Mouse (Mus musculus) retina, embryonic 14.5 days (tissue): Measurements from ENCODE around the gene Lck.

Source experiments
- DNase-seq: peaks from one replicate; pipeline ENCODE4 v3.0.0-alpha.2; 2015; ENCODE audit warnings: low spot score

Gene Lck

GRCm38 (mm10) chr4:129584884-129585608 is 11.6 kb upstream of the Lck start:
- peak; percentile 84 for DNase-seq

DNA sequence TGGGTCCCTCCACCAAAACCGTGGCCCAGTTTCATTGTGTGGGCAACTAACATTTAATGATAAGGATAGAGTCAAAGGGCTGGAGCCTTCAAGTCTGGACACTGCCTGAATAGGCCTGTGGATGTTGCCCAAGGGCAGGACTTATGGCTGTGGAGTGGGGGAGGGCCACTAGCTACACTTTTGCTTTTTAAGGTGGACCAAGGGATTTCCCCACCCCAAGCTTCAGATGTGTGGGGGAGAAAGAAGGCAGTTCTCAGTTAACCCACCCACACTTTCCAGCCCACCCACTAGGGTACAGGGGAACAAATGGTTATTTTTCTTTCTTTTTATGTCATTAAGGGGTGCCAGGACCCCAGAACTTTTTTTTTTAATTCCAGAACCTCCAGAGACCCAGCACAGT is 10.9 kb upstream of the Lck start:
- DNase-seq, result no peak

GRCm38 (mm10) chr4:129582251-129582650 is 8.8 kb upstream of the Lck start:
- no peak for DNase-seq

DNA sequence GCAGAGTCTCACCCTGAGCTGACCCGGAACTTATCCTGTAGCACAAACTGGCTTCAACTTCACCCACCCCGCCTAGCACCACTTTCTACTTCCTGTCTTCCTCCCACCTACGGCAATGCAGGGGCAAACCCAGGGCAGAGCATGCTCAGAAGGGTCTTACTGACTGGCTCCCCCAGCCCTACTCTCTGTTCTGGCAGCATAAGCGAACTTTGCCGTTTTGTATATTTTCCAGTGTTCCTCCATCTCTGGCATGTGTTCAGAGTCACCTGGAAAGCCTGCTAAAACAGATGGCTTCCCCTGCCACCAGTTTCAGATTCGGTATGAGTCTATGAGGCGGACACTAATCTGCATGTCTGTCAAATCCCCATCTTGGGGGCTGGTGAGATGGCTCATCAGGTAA is 6.9 kb upstream of the Lck start:
- DNase-seq, result no peak

DNA sequence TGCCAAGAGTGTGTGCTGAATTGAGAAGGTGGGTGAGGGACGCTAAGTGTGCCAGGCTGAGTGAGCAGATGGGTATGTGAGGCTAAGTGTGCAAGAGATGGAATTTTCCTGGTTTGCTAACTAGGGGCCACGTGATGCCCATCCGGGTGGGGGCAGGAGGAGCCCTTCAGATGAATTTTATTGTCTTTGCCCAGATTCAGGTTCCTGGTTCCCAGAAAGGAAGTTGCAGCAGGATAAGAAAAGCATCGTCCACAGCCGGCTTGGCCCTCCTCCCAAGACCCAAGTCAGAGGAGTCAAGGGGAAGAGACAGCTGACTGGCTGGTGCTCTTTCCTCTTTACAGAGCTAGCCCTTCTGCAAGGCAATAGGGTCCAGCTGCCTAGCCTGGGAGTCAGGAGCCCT is 5.0 kb upstream of the Lck start, which contains the start of gene Fam167b:
Gene Fam167b, minus strand, starts transcription at position 84 of the 400 bp plus-strand sequence.
- no peak for DNase-seq

- no peak for DNase-seq
Measured at GRCm38 (mm10) chr4:129577688-129578087, 4.2 kb upstream of the Lck start.

GRCm38 (mm10) chr4:129576863-129577491 is 3.5 kb upstream of the Lck start:
- DNase-seq, result peak; percentile 92

DNA sequence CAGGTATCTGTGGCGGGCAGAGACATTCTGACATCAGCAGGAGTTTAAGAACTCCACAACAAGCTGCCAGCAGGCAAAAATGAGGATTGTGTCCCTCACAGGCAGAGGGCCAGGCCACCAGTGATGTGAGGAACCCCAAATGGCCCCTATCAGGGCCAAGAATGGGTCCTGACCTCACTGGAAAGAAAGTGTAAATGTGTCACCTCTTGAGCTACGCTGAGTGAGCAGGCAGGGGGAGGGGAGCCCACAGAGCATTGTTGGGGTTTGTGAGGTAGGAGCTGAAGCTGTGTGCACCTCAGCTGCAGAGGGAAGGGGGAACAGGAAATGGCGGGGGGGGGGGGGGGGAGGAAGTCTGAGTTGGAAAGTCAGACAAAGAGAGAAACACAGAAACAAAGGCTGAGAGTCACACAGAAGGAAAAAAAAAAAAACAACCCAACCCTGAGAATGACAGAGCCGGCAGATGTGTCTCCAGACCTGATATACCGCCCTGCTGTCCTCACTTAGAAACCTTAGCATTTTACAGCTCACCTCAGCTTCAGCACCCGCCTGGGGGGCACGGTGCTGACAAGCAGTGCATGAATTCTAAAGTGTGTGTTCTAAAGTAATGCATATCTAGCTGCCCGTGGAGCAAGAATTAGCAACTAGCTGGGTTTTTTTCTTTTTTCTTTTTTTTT is 1.9 kb upstream of the Lck start:
- no peak for DNase-seq

GRCm38 (mm10) chr4:129573093-129573370 is 409 bp downstream of the Lck start:
- no peak for DNase-seq

GRCm38 (mm10) chr4:129572236-129573092 is 977 bp downstream of the Lck start:
- no peak for DNase-seq

DNA sequence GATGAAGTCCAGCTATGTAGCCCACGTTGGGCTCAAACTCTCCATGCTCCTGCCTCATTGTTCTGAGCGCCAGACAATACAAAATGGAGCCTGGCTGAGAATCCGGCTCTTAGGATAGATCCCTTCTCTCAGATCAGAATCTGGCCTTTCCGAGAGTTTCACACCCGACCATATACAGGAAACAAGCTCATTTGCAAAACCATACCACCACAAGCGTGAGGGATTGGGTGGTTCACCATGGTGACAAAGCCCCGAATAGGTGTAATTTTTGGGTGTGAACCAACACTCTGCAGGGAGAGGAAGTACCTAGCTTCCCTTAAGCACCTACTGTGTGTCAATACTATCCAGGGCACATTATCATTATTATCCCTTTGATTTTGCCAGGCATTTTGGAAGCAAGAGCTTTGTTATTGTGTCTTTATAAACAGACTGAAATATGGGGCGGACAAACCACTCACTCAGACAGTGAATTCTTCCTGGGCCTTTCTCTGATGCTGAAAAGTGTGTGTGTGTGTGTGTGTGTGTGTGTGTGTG is 1.8 kb downstream of the Lck start:
- no peak for DNase-seq

DNA sequence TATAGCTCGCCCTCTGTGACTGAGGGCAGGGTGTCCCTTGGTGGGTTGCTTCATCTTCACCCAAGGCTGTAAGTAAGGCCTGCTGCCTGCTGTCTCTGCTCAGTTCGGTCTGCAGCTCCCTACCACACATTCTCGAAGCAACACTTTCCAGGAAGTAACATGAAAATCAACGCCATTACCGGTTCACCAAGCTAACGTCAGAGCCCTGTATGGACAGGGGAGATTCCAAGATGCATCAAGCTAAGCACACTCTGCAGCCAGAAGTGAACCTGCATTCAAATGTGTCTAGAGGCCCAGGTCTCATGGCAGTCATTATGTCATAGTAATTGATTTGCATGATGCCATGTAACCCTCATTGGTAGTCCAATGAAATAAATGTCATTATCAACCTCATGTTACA is 3.4 kb downstream of the Lck start:
- DNase-seq, result no peak

DNA sequence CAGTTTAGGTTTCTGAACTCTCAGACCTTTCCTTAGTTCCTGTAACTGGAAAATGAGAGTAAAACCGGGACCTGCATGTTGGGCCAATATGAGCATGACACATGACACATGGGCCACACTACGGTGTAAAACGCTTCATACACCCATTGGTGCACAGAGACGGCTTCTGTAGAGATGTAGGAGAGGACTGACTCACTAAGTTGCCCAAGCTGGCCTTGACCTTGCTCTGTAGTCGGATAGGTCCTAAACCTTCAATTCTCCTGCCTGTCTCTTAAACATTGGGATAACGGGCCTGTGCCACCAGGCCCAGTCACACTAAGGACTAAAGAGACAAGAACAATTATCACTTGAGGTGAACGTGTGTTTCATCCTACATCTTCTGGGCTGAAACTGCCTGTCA is 5.1 kb downstream of the Lck start:
- DNase-seq, result no peak

- DNase-seq, result no peak
Measured at GRCm38 (mm10) chr4:129565139-129565538, 8.3 kb downstream of the Lck start.

DNA sequence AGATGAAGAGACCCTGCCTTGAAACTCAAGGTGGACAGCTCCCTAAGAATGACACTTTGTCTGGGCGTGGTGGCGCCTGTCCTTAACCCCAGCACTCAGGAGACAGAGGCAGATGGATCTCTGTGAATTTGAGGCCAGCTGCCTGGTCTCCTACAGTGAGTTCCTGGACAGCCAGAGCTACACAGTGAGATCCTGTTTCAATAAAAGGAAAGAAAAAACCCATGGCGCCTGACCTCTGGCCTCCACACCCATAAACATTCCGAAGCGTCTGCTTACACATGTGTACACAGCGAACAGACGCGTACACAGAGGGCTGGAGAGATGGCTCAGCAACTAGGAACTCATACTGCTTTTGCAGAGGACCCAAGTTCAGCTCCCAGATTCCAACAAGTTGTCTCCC is 9.7 kb downstream of the Lck start:
- DNase-seq, result no peak

GRCm38 (mm10) chr4:129561184-129561583 is 12.3 kb downstream of the Lck start:
- DNase-seq, result no peak

DNA sequence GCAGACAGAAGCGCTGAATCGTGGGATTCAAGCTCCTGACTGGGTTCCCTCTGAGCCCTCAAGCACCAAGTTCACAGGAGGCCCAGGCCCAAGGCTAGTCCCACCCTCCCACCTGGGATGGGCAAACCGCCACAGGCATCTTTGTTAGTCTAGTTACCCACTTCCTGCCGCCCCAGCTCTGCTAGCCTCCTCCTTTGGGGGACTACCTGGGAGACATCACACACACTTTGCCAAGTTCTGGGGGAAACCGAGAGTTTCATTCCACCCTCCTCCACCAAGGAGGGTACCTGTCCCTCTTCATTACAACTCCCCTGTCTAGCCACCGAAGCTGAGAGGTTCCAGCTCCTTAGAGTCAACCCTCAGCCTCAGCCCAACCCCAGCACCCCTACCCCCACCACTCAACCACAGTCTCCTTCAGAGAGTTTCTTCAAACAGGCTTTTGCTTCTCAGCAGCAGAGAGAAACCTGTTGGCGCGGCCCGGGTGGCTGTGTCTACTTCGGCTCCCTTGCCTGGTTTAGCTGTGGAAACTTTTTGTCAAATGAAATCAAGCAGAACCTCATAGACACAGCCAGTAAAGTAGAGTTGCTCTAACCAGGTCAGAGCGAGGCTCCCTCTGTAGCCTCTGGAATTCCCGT is 15.0 kb downstream of the Lck start:
- no peak for DNase-seq

GRCm38 (mm10) chr4:129557256-129557808 is 16.1 kb downstream of the Lck start:
- no peak for DNase-seq

GRCm38 (mm10) chr4:129556532-129557223 is 16.8 kb downstream of the Lck start:
- DNase-seq, result peak; percentile 94

DNA sequence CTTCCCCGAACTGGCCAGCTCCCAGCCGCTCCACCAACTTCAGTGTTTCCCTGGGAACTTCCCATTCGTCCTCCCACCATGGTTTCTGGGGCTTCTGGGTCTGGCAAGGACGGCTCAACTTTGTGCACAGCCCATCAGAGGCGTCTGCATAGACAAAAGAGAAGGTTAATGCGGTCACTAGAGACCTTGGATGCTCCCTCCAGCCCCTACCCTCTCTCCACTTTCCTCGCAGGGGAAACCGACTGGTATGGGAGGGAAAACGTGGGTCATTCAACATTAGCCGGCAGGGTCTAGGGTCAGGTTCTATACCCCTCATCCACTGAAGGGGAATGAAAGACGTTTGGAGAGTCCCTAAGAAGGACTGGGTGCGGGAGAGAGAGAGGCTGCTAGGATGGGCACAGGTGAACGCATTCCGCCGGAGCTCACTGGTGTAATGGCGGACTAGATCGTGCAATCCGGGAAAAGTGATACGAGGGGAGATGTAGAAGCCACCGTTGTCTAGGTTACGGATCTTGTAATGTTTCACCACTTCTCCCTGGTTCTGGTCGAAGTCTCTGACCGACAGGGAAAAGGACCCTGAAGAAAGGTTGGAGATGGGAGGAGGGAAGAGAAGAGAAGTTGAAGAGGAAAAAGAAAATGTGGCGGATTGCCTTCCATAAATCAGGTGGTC is 17.4 kb downstream of the Lck start:
- no peak for DNase-seq
